ENCODE assay signal across 13 mouse cellular contexts in genomic region chr9:48745347-48746119, GRCm38 (mm10).
DNase-seq lines count a peak whose midpoint lies in the region; ATAC-seq and TF ChIP-seq lines count a peak whose summit lies in the region.
"Had no signal": no experiment of that assay in that cellular context is flagged by ENCODE, and none has a peak within 500 bp of the region (broad histone marks: within the 10 kb centered on the region; RNA-seq: fewer than 3 reads in every experiment).

No protein-coding gene starts in this region.

- peak overlapping the region; percentile 20; the same call in 1 of the 2 replicates for H3K9ac ChIP-seq in liver, adult 2 months (ENCODE audit: low read depth, low read length)
- H3K9ac ChIP-seq in liver, embryonic 11.5 days (ENCODE audit: low read depth, low read length), result no peak overlapping the region
- no peak overlapping the region for H3K9ac ChIP-seq in hindbrain, embryonic 13.5 days
- H3K9ac ChIP-seq: neural tube, embryonic 12.5 days had no signal

- peak; percentile 49 for DNase-seq in adrenal gland, postnatal 14 days
- no peak for DNase-seq in adrenal gland, adult 2 months
- peak; percentile 84 for DNase-seq in liver, adult 2 months (ENCODE audit: extremely low read depth, low read depth, low spot score)
- no peak for DNase-seq in liver
- no peak for DNase-seq in liver, embryonic 11.5 days (ENCODE audit: low spot score)
- DNase-seq in lung, postnatal 25 days (ENCODE audit: low spot score), result peak; percentile 69
- no peak for DNase-seq in layer of hippocampus, adult 9-10 months (ENCODE audit: low spot score)
- DNase-seq: cerebellum, adult 11-12 months; midbrain, embryonic 14.5 days; thymus, postnatal 36 days had no signal

- peaks cover 29% of the 10 kb centered on the region; the same call in 1 of the 2 replicates for H3K79me2 ChIP-seq in liver, adult 2 months (ENCODE audit: control insufficient read depth, insufficient read depth, low read length)

- H3K36me3 ChIP-seq in liver, adult 2 months (ENCODE audit: control insufficient read depth, insufficient read depth, low read length), result peaks cover 8% of the 10 kb centered on the region; the same call in 1 of the 2 replicates
- H3K36me3 ChIP-seq in liver, embryonic 11.5 days (ENCODE audit: control insufficient read depth, insufficient read depth, low read length), result no peaks in the 10 kb centered on the region
- no peaks in the 10 kb centered on the region for H3K36me3 ChIP-seq in hindbrain, embryonic 13.5 days
- H3K36me3 ChIP-seq: neural tube, embryonic 12.5 days had no signal

- ATAC-seq in liver, embryonic 11.5 days (replicated peaks; ENCODE audit: low FRiP score), result peak; percentile 77
- ATAC-seq in hindbrain, embryonic 13.5 days (ENCODE audit: low FRiP score), result no peak
- ATAC-seq: hindbrain, embryonic 16.5 days had no signal

- peaks cover 53% of the 10 kb centered on the region for H3K4me1 ChIP-seq in liver, adult 2 months (ENCODE audit: control insufficient read depth, insufficient read depth, low read length)
- peaks cover 14% of the 10 kb centered on the region for H3K4me1 ChIP-seq in liver, embryonic 11.5 days (replicated peaks; ENCODE audit: control insufficient read depth, insufficient read depth, low read length)
- peaks cover 30% of the 10 kb centered on the region for H3K4me1 ChIP-seq in hindbrain, embryonic 13.5 days (replicated peaks)

- TF ChIP-seq POLR2A in liver, adult 2 months (IDR thresholded peaks at IDR 0.05; ENCODE audit: extremely low read depth, insufficient read depth, low read length), result no peak

- no peaks in the 10 kb centered on the region for H3K27me3 ChIP-seq in liver, adult 2 months (ENCODE audit: control insufficient read depth, insufficient read depth, low read length)
- H3K27me3 ChIP-seq in liver, embryonic 11.5 days (replicated peaks; ENCODE audit: control insufficient read depth, insufficient read depth, low read length), result no peaks in the 10 kb centered on the region
- H3K27me3 ChIP-seq in hindbrain, embryonic 13.5 days, result no peaks in the 10 kb centered on the region
- H3K27me3 ChIP-seq: neural tube, embryonic 12.5 days had no signal

- no peak overlapping the region for H3K4me3 ChIP-seq in liver, adult 2 months (ENCODE audit: insufficient read depth, low read depth, low read length)
- no peak overlapping the region for H3K4me3 ChIP-seq in liver, embryonic 11.5 days (ENCODE audit: low read depth, low read length)
- no peak overlapping the region for H3K4me3 ChIP-seq in hindbrain, embryonic 13.5 days
- H3K4me3 ChIP-seq: neural tube, embryonic 12.5 days had no signal

- WGBS in liver, adult 2 months, result 10% methylated on average over 5 of the region's 5 CpGs
- 62% methylated on average over 5 of the region's 5 CpGs for WGBS in liver, embryonic 11.5 days
- 86% methylated on average over 5 of the region's 5 CpGs for WGBS in hindbrain, embryonic 13.5 days

- peak overlapping the region; percentile 38 for H3K4me2 ChIP-seq in liver, embryonic 11.5 days
- H3K4me2 ChIP-seq in hindbrain, embryonic 13.5 days, result no peak overlapping the region
- H3K4me2 ChIP-seq: neural tube, embryonic 12.5 days had no signal

- H3K27ac ChIP-seq in liver, adult 2 months (replicated peaks; ENCODE audit: insufficient read depth, low read depth, low read length), result peak overlapping the region; percentile 92
- H3K27ac ChIP-seq in liver, embryonic 11.5 days (ENCODE audit: low read depth, low read length), result no peak overlapping the region
- no peak overlapping the region for H3K27ac ChIP-seq in hindbrain, embryonic 13.5 days
- H3K27ac ChIP-seq: neural tube, embryonic 12.5 days had no signal

- H3K9me3 ChIP-seq in liver, embryonic 11.5 days (ENCODE audit: control insufficient read depth, low read length), result no peaks in the 10 kb centered on the region
- H3K9me3 ChIP-seq in hindbrain, embryonic 13.5 days, result no peaks in the 10 kb centered on the region
- H3K9me3 ChIP-seq: neural tube, embryonic 12.5 days had no signal

- no peak for TF ChIP-seq CTCF in liver, adult 2 months (IDR thresholded peaks at IDR 0.05; ENCODE audit: low read depth, low read length)

Comparison
In these comparisons a context has a peak if more than half of its experiments do, and no peak if none do; other contexts are left out.
1. DNase-seq: peak in adrenal gland, postnatal 14 days (single experiment), liver, adult 2 months (single experiment) and lung, postnatal 25 days (single experiment); none in adrenal gland, adult 2 months (single experiment), liver (single experiment), liver, embryonic 11.5 days (single experiment) and layer of hippocampus, adult 9-10 months (single experiment).